Mouse (Mus musculus) kidney, embryonic 14.5 days (tissue): ENCODE results near the gene Amt. TPM values are rescaled to one million over a fixed set of nuclear protein-coding genes. Genes with fewer than 3 reads are reported as not detected.

Experiments used
- ATAC-seq: fragments of 200-750 bp; cut with Nextera tagmentation; 2 replicates; pipeline ENCODE4 v1.8.0; 2017; ENCODE audit warnings: moderate number of reproducible peaks, mild to moderate bottlenecking, moderate TSS enrichment, moderate library complexity; ENCODE audit not compliant: low FRiP score, low TSS enrichment
- H3K27ac ChIP-seq: fragments of 300-500 bp; sonication (generic); 2 replicates; pipeline ENCODE4 v1.5.1; 2014; ENCODE audit warnings: low read depth, mild to moderate bottlenecking, low read length, moderate library complexity, mixed read lengths
- H3K27me3 ChIP-seq: fragments of 300-500 bp; sonication (generic); 2 replicates; pipeline ENCODE4 v1.6.1; 2014; ENCODE audit warnings: mild to moderate bottlenecking, low read length; ENCODE audit not compliant: control insufficient read depth, insufficient read depth
- H3K36me3 ChIP-seq: fragments of 300-500 bp; sonication (generic); 2 replicates; pipeline ENCODE4 v1.6.1; 2014; ENCODE audit warnings: low read length, mixed read lengths; ENCODE audit not compliant: control insufficient read depth, insufficient read depth
- H3K4me1 ChIP-seq: fragments of 300-500 bp; sonication (generic); 2 replicates; pipeline ENCODE4 v1.6.1; 2014; ENCODE audit warnings: low read length, mixed read lengths; ENCODE audit not compliant: control insufficient read depth, insufficient read depth
- H3K4me2 ChIP-seq: fragments of 300-500 bp; sonication (generic); replicated peaks from 2 replicates; pipeline ENCODE4 v1.6.1; 2014; ENCODE audit warnings: low read depth, mild to moderate bottlenecking, low read length
- H3K4me3 ChIP-seq: fragments of 300-500 bp; sonication (generic); 2 replicates; pipeline ENCODE4 v1.5.1; 2014; ENCODE audit warnings: mild to moderate bottlenecking, low read length
- H3K9ac ChIP-seq: fragments of 300-500 bp; sonication (generic); 2 replicates; pipeline ENCODE4 v1.6.1; 2014; ENCODE audit warnings: low read depth, mild to moderate bottlenecking, low read length, moderate library complexity
- H3K9me3 ChIP-seq: fragments of 300-500 bp; sonication (generic); 2 replicates; pipeline ENCODE4 v1.6.1; 2016; ENCODE audit warnings: low read length; ENCODE audit not compliant: control insufficient read depth
- WGBS: fragments of 180-500 bp; shearing (Covaris S2); extraction: QIAGEN DNeasy Blood & Tissue Kit; methylation state at CpG from one replicate; pipeline ENCODE4 v1.1.7; 2014; 5-methylcytosine and 5-hydroxymethylcytosine counted together
- polyA plus RNA-seq: library from polyadenylated mRNA; unstranded; fragments of >200 nt; fragmentation: Nextera tagmentation; extraction: Ambion mirVana; gene quantifications from 2 replicates; pipeline ENCODE4 v1.2.1, GENCODE M21; 2014

The Amt gene
- polyA plus RNA-seq, 1 experiment from 2014 or later, result 35.1 TPM

DNA sequence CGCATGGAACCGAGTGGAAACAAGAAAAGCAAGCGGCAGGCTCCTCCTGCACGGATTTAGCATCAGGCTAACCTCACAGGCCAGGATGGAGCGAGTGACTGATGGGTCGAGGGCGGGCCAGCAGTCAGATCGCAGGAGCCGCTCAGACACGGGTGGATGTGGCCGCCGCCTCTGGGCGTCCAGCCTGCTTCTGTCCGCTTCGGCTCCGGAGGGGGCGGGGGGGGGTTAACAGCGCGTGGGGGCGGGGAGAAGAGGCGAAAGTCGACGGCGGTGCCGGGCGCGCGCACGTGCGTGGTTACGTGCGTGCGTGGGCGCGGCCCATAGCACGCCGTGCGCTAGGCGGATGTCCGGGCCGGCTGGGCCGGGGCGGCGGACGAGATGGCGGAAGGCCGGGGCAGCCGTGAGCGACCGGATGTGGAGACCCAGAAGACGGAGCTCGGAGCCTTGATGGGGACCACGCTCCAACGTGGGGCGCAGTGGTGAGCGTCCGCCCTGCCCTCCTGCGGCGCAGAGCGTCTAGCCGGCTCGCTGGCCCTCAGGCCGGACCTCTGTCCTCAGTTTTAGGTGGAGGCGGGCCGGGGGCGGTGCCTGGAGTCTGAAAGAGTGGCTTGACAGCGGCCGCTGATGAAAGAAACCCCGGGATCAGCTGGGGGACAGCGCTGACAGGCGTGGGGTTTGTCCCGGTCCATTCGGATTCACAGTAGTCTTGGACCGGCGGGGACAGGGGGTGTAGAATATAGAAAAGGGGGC, 51.1 kb downstream of the Amt start, which contains the start of gene Usp4:
Gene Usp4 (plus strand): TSS at position 314 of the 750 bp plus-strand sequence.
- peak within 1 kb of the TSS; percentile 99 for H3K27ac ChIP-seq
- peak within 1 kb of the TSS; percentile 84 for H3K4me2 ChIP-seq
- peak within 1 kb of the TSS; percentile 92 for H3K4me3 ChIP-seq
- H3K27me3 ChIP-seq, result no peaks in the 10 kb centered on the region
- H3K4me1 ChIP-seq, result peaks cover 7% of the 10 kb centered on the region; the same call in 1 of the 2 replicates
- peak within 1 kb of the TSS; percentile 83 for H3K9ac ChIP-seq
- ATAC-seq, result peak; percentile 97
- peaks cover 25% of the 10 kb centered on the region for H3K36me3 ChIP-seq
- WGBS, result under 1% methylated on average over 56 of the region's 75 CpGs
- no peaks in the 10 kb centered on the region for H3K9me3 ChIP-seq

- Histone ChIP-seq H3K36me3 (peaks cover 30% of the 10 kb centered on the region), H3K4me2 (peak overlapping the region; percentile 84), H3K27ac (peak overlapping the region; percentile 99; the same call in 1 of the 2 replicates), H3K4me3 (peak overlapping the region; percentile 92), H3K9ac (peak overlapping the region; percentile 83), H3K9me3 (no peaks in the 10 kb centered on the region), H3K27me3 (no peaks in the 10 kb centered on the region), H3K4me1 (peaks cover 7% of the 10 kb centered on the region; the same call in 1 of the 2 replicates)
- no peak for ATAC-seq
- 4% methylated on average over 14 of the region's 14 CpGs for WGBS
Observed at GRCm38 (mm10) chr9:108348290-108348680, 51.6 kb downstream of the Amt start.

DNA sequence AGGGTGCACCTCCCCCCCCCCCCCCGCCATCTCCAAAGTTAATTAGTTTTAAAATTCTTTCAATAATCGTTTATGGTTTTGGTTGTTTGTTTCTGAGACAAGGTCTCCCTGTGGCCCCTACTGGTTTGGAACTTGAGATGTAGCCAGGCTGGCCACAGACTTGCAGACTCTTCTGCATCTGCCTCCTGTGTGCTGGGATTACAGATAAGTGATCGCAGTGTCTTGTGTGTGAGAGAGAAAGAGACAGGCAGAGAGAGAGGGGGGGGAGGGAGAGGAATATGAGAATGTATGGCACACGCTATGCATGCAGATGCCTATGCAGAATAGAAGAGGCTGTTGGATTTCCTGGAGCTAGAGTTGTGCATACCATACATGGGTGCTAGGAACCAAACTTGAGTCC, 53.1 kb downstream of the Amt start:
- ATAC-seq, result no peak
- Histone ChIP-seq H3K9me3 (no peaks in the 10 kb centered on the region), H3K27ac (no peak overlapping the region), H3K27me3 (no peaks in the 10 kb centered on the region), H3K4me2 (no peak overlapping the region), H3K9ac (no peak overlapping the region), H3K4me1 (peaks cover 7% of the 10 kb centered on the region; the same call in 1 of the 2 replicates), H3K4me3 (no peak overlapping the region), H3K36me3 (peaks cover 39% of the 10 kb centered on the region)
- 92% methylated on average over 4 of the region's 4 CpGs for WGBS

Other genes starting within 250 kb of the Amt start
- gene Gmppb, start 247.6 kb upstream of the Amt start, polyA plus RNA-seq, result 19.8 and 20.8 TPM in 2 replicates
- gene Amigo3, start 243.7 kb upstream of the Amt start, polyA plus RNA-seq, result 1.6 and 2.1 TPM in 2 replicates
- gene Mst1, start 216.4 kb upstream of the Amt start, polyA plus RNA-seq, result not detected in 2 replicates
- 20.0 and 30.9 TPM in 2 replicates for gene Rnf123, start 213.5 kb upstream of the Amt start, polyA plus RNA-seq
- 55.2 and 57.8 TPM in 2 replicates for gene Apeh, start 202.2 kb upstream of the Amt start, polyA plus RNA-seq
- 0.76 and 0.77 TPM in 2 replicates for gene Bsn, start 106.5 kb upstream of the Amt start, polyA plus RNA-seq
- gene Dag1, start 32.9 kb upstream of the Amt start, polyA plus RNA-seq, result 60.7 and 129 TPM in 2 replicates
- gene Nicn1, start 6.4 kb upstream of the Amt start, polyA plus RNA-seq, result 40.2 and 42.4 TPM in 2 replicates
- gene Rhoa, start 9.3 kb downstream of the Amt start, polyA plus RNA-seq, result 317 and 358 TPM in 2 replicates
- gene Tcta, start 9.3 kb downstream of the Amt start, polyA plus RNA-seq, result 26.6 and 27.8 TPM in 2 replicates
- gene Gpx1, start 42.0 kb downstream of the Amt start, polyA plus RNA-seq, result 654 and 725 TPM in 2 replicates
- 62.1 and 114 TPM in 2 replicates for gene Usp4, start 51.0 kb downstream of the Amt start, polyA plus RNA-seq
- 0.36 and 0.79 TPM in 2 replicates for gene 1700102P08Rik, start 96.0 kb downstream of the Amt start, polyA plus RNA-seq
- 1.8 and 2.9 TPM in 2 replicates for gene Ccdc36, start 131.6 kb downstream of the Amt start, polyA plus RNA-seq
- not detected in 2 replicates for gene BC048562, start 139.6 kb downstream of the Amt start, polyA plus RNA-seq
- 50.7 and 54.7 TPM in 2 replicates for gene Ccdc71, start 163.7 kb downstream of the Amt start, polyA plus RNA-seq
- gene Klhdc8b, start 164.7 kb downstream of the Amt start, polyA plus RNA-seq, result 21.6 and 22.9 TPM in 2 replicates
- 21.5 and 31.9 TPM in 2 replicates for gene Lamb2, start 182.9 kb downstream of the Amt start, polyA plus RNA-seq
- gene Usp19, start 193.7 kb downstream of the Amt start, polyA plus RNA-seq, result 45.4 and 69.4 TPM in 2 replicates
- 99.1 and 117 TPM in 2 replicates for gene Qars, start 210.9 kb downstream of the Amt start, polyA plus RNA-seq
- 91.0 and 139 TPM in 2 replicates for gene Qrich1, start 220.0 kb downstream of the Amt start, polyA plus RNA-seq